ENCODE assay signal across 21 mouse cellular contexts in genomic region chr15:92154921-92155320, GRCm38 (mm10).
"Had no signal": no experiment of that assay in that cellular context is flagged by ENCODE, and none has a peak within 500 bp of the region (broad histone marks: within the 10 kb centered on the region; RNA-seq: fewer than 3 reads in every experiment).

No protein-coding gene starts in this region.

- H3K4me3 ChIP-seq: layer of hippocampus, adult 2 months; limb, embryonic 10.5 days; limb, embryonic 13.5 days; liver, embryonic 12.5 days; liver, embryonic 15.5 days; lung, embryonic 15.5 days; megakaryocyte, embryonic 14.5 days; midbrain, embryonic 10.5 days; neural tube, embryonic 12.5 days; neural tube, embryonic 15.5 days had no signal

- H3K36me3 ChIP-seq: limb, embryonic 10.5 days; limb, embryonic 13.5 days; liver, embryonic 12.5 days; liver, embryonic 15.5 days; lung, embryonic 15.5 days; midbrain, embryonic 10.5 days; neural tube, embryonic 12.5 days; neural tube, embryonic 15.5 days had no signal

- DNase-seq: kidney, adult 18-20 months; kidney, adult 9 months; kidney, postnatal 25 days; layer of hippocampus, adult 9-11 months; liver; lung, adult 18-20 months; lung, postnatal 14 days; midbrain, embryonic 14.5 days; thymus, adult 18-20 months; thymus, postnatal 36 days had no signal

- ATAC-seq: liver, embryonic 12.5 days had no signal

- H3K9ac ChIP-seq: limb, embryonic 13.5 days; liver, embryonic 12.5 days; liver, embryonic 15.5 days; lung, embryonic 15.5 days; neural tube, embryonic 12.5 days; neural tube, embryonic 15.5 days had no signal

- H3K27ac ChIP-seq: kidney, postnatal 0 days; layer of hippocampus, adult 2 months; limb, embryonic 10.5 days; limb, embryonic 13.5 days; liver, embryonic 12.5 days; liver, embryonic 15.5 days; lung, embryonic 15.5 days; midbrain, embryonic 10.5 days; neural tube, embryonic 12.5 days; neural tube, embryonic 15.5 days had no signal

- H3K4me2 ChIP-seq: limb, embryonic 13.5 days; liver, embryonic 12.5 days; liver, embryonic 15.5 days; lung, embryonic 15.5 days; neural tube, embryonic 12.5 days; neural tube, embryonic 15.5 days had no signal

- H3K27me3 ChIP-seq: limb, embryonic 13.5 days; liver, embryonic 12.5 days; liver, embryonic 15.5 days; lung, embryonic 15.5 days; megakaryocyte, embryonic 14.5 days; neural tube, embryonic 12.5 days; neural tube, embryonic 15.5 days had no signal

- H3K9me3 ChIP-seq: limb, embryonic 10.5 days; limb, embryonic 13.5 days; liver, embryonic 12.5 days; liver, embryonic 15.5 days; lung, embryonic 15.5 days; midbrain, embryonic 10.5 days; neural tube, embryonic 12.5 days; neural tube, embryonic 15.5 days had no signal

- H3K4me1 ChIP-seq: limb, embryonic 10.5 days; limb, embryonic 13.5 days; liver, embryonic 12.5 days; liver, embryonic 15.5 days; lung, embryonic 15.5 days; megakaryocyte, embryonic 14.5 days; neural tube, embryonic 12.5 days; neural tube, embryonic 15.5 days had no signal
